Mouse (Mus musculus) embryonic fibroblast, embryonic 13.5 days (primary cell): ENCODE data around the gene Pram1.

ENCODE experiments used
- CTCF ChIP-seq: IDR thresholded peaks from 2 replicates; pipeline ENCODE4 v1.5.1; 2011; ENCODE audit warnings: mild to moderate bottlenecking, control low read depth, low read length, moderate library complexity, borderline replicate concordance; ENCODE audit not compliant: insufficient read depth
- POLR2A ChIP-seq: IDR thresholded peaks from 2 replicates; pipeline ENCODE4 v1.6.1; 2011; ENCODE audit warnings: low read depth, mild to moderate bottlenecking, control low read depth, low read length, moderate library complexity

GRCm38 (mm10) chr17:33601947-33602346 lies 35.9 kb upstream of the Pram1 start:
- no peak for TF ChIP-seq POLR2A
- TF ChIP-seq CTCF: no peak
